Mouse (Mus musculus): ENCODE results near the gene Zfp931. TPM values are rescaled to one million over a fixed set of nuclear protein-coding genes. Genes with fewer than 3 reads are reported as not detected.

Zfp931 gene
- polyA plus RNA-seq (2014; fragmentation: Illumina TruSeq; extraction: RNeasy Lipid Tissue Mini Kit (QIAGEN cat#74804); ENCODE audit: low read depth, low replicate concordance), result 3.3 TPM

GRCm38 (mm10) chr2:178078166-178078717 lies at the start of gene Zfp931:
Zfp931 (minus strand) TSS chr2:178078476.

GRCm38 (mm10) chr2:178118801-178119560 lies 40.7 kb upstream of the Zfp931 start, which contains the start of gene Phactr3:
Phactr3 (plus strand) TSS chr2:178118975.

GRCm38 (mm10) chr2:178023011-178023611 lies 55.2 kb downstream of the Zfp931 start, which contains the start of gene Zfp971:
Zfp971 (plus strand) TSS chr2:178023284.

Other genes with a start within 250 kb of the Zfp931 start
- 18.7 TPM for gene Gm14325, start 238.1 kb downstream of the Zfp931 start, polyA plus RNA-seq (2014; fragmentation: Illumina TruSeq; extraction: RNeasy Lipid Tissue Mini Kit (QIAGEN cat#74804); ENCODE audit: low read depth, low replicate concordance)
- gene Gm14327, start 181.4 kb downstream of the Zfp931 start, polyA plus RNA-seq (2014; fragmentation: Illumina TruSeq; extraction: RNeasy Lipid Tissue Mini Kit (QIAGEN cat#74804); ENCODE audit: low read depth, low replicate concordance), result 1.5 TPM
- 0.48 TPM for gene Zfp972, start 152.9 kb downstream of the Zfp931 start, polyA plus RNA-seq (2014; fragmentation: Illumina TruSeq; extraction: RNeasy Lipid Tissue Mini Kit (QIAGEN cat#74804); ENCODE audit: low read depth, low replicate concordance)
- 6.8 TPM for gene Gm14326, start 121.2 kb downstream of the Zfp931 start, polyA plus RNA-seq (2014; fragmentation: Illumina TruSeq; extraction: RNeasy Lipid Tissue Mini Kit (QIAGEN cat#74804); ENCODE audit: low read depth, low replicate concordance)
- gene Zfp971, start 55.2 kb downstream of the Zfp931 start, polyA plus RNA-seq (2014; fragmentation: Illumina TruSeq; extraction: RNeasy Lipid Tissue Mini Kit (QIAGEN cat#74804); ENCODE audit: low read depth, low replicate concordance), result 7.7 TPM
- gene Phactr3, start 40.5 kb upstream of the Zfp931 start, polyA plus RNA-seq (2014; fragmentation: Illumina TruSeq; extraction: RNeasy Lipid Tissue Mini Kit (QIAGEN cat#74804); ENCODE audit: low read depth, low replicate concordance), result 10.6 TPM

Measured in testis, adult 10 weeks (tissue).